In genomic region chr16:19179214-19180010, GRCm38 (mm10) we compare ENCODE assay signal across 24 mouse cellular contexts.
DNase-seq lines count a peak whose midpoint lies in the region; ATAC-seq and TF ChIP-seq lines count a peak whose summit lies in the region.
"Had no signal": no experiment of that assay in that cellular context is flagged by ENCODE, and none has a peak within 500 bp of the region (broad histone marks: within the 10 kb centered on the region; RNA-seq: fewer than 3 reads in every experiment).

No protein-coding gene starts in this region.

- no peaks in the 10 kb centered on the region for H3K36me3 ChIP-seq in lung, postnatal 0 days (ENCODE audit: insufficient read depth, low read length)
- H3K36me3 ChIP-seq in small intestine, adult 2 months (ENCODE audit: control insufficient read depth, insufficient read depth, low read length): no peaks in the 10 kb centered on the region
- H3K36me3 ChIP-seq in splenic B cell, adult 2 months (ENCODE audit: control insufficient read depth, insufficient read depth, low read length, poor library complexity, severe bottlenecking): no peaks in the 10 kb centered on the region
- no peaks in the 10 kb centered on the region for H3K36me3 ChIP-seq in limb, embryonic 10.5 days
- no peaks in the 10 kb centered on the region for H3K36me3 ChIP-seq in forebrain, postnatal 0 days (ENCODE audit: insufficient read depth)
- H3K36me3 ChIP-seq: forebrain, embryonic 10.5 days; heart, embryonic 15.5 days; hindbrain, embryonic 15.5 days; intestine, embryonic 15.5 days; lung, embryonic 15.5 days; midbrain, embryonic 12.5 days had no signal

- WGBS in lung, postnatal 0 days: 13% methylated on average over 1 of the region's 1 CpGs
- 6% methylated on average over 1 of the region's 1 CpGs for WGBS in small intestine, adult 2 months
- 16% methylated on average over 1 of the region's 1 CpGs for WGBS in limb, embryonic 10.5 days
- WGBS in forebrain, postnatal 0 days: 10% methylated on average over 1 of the region's 1 CpGs

- no peak overlapping the region for H3K27ac ChIP-seq in lung, postnatal 0 days (ENCODE audit: low read length)
- peak overlapping the region; percentile 65 for H3K27ac ChIP-seq in small intestine, adult 2 months (ENCODE audit: insufficient read depth, low read depth, low read length)
- H3K27ac ChIP-seq in limb, embryonic 10.5 days: no peak overlapping the region
- no peak overlapping the region for H3K27ac ChIP-seq in forebrain, postnatal 0 days (ENCODE audit: low read depth, low read length)
- H3K27ac ChIP-seq: forebrain, embryonic 10.5 days; heart, embryonic 15.5 days; hindbrain, embryonic 15.5 days; intestine, embryonic 15.5 days; liver, embryonic 14.5 days; lung, embryonic 15.5 days; midbrain, embryonic 12.5 days had no signal

- no peak for ATAC-seq in lung, postnatal 0 days
- ATAC-seq in forebrain, postnatal 0 days: no peak
- ATAC-seq: intestine, embryonic 15.5 days had no signal

- no peak for TF ChIP-seq POLR2A in small intestine, adult 2 months (IDR thresholded peaks at IDR 0.05; ENCODE audit: low read depth, low read length)

- no peak for TF ChIP-seq CTCF in lung, postnatal 0 days (IDR thresholded peaks at IDR 0.05)
- TF ChIP-seq CTCF in small intestine, adult 2 months (IDR thresholded peaks at IDR 0.05; ENCODE audit: extremely low read depth, insufficient read length, insufficient replicate concordance, low read depth, low read length): no peak
- no peak for TF ChIP-seq CTCF in forebrain, postnatal 0 days (IDR thresholded peaks at IDR 0.05; ENCODE audit: low read depth)

- no peak overlapping the region for H3K4me2 ChIP-seq in lung, postnatal 0 days (replicated peaks; ENCODE audit: low read depth, low read length)
- no peak overlapping the region for H3K4me2 ChIP-seq in forebrain, postnatal 0 days (ENCODE audit: low read depth)
- H3K4me2 ChIP-seq: heart, embryonic 15.5 days; hindbrain, embryonic 15.5 days; intestine, embryonic 15.5 days; lung, embryonic 15.5 days; midbrain, embryonic 12.5 days had no signal

- H3K4me3 ChIP-seq in lung, postnatal 0 days (ENCODE audit: low read depth, low read length): no peak overlapping the region
- no peak overlapping the region for H3K4me3 ChIP-seq in small intestine, adult 2 months (ENCODE audit: low read depth, low read length)
- H3K4me3 ChIP-seq in limb, embryonic 10.5 days: no peak overlapping the region
- no peak overlapping the region for H3K4me3 ChIP-seq in forebrain, postnatal 0 days (ENCODE audit: low read depth, low read length)
- H3K4me3 ChIP-seq: forebrain, embryonic 10.5 days; heart, embryonic 15.5 days; hindbrain, embryonic 15.5 days; intestine, embryonic 15.5 days; lung, embryonic 15.5 days; midbrain, embryonic 12.5 days had no signal

- H3K27me3 ChIP-seq in lung, postnatal 0 days (replicated peaks; ENCODE audit: insufficient read depth, low read length): no peaks in the 10 kb centered on the region
- H3K27me3 ChIP-seq in small intestine, adult 2 months (ENCODE audit: control insufficient read depth, insufficient read depth, low read length): no peaks in the 10 kb centered on the region
- no peaks in the 10 kb centered on the region for H3K27me3 ChIP-seq in splenic B cell, adult 2 months (ENCODE audit: control insufficient read depth, insufficient read depth, low read length, poor library complexity, severe bottlenecking)
- no peaks in the 10 kb centered on the region for H3K27me3 ChIP-seq in limb, embryonic 10.5 days (ENCODE audit: low read depth, poor library complexity, severe bottlenecking)
- no peaks in the 10 kb centered on the region for H3K27me3 ChIP-seq in forebrain, postnatal 0 days (ENCODE audit: insufficient read depth, low read length)
- H3K27me3 ChIP-seq: heart, embryonic 15.5 days; hindbrain, embryonic 15.5 days; intestine, embryonic 15.5 days; lung, embryonic 15.5 days; midbrain, embryonic 12.5 days had no signal

- no peak for TF ChIP-seq EP300 in lung, postnatal 0 days (IDR thresholded peaks at IDR 0.05)

- peak; percentile 22 for DNase-seq in lung, postnatal 25 days (ENCODE audit: low spot score)
- DNase-seq in lung, postnatal 0 days (ENCODE audit: low spot score): no peak
- peak; percentile 3 for DNase-seq in c-Kit-positive CD71-negative TER-119-negative erythroid progenitor cells, embryonic 14.5 days (ENCODE audit: low read depth)
- DNase-seq in splenic B cell, adult 2 months (ENCODE audit: low read depth, low spot score): peak; percentile 91
- DNase-seq in limb, embryonic 10.5 days (ENCODE audit: low spot score): no peak
- no peak for DNase-seq in forebrain, postnatal 0 days
- DNase-seq in embryo, embryonic 10.5 days (ENCODE audit: low spot score): no peak
- DNase-seq: adrenal gland, postnatal 14 days; cerebellum, adult 9-11 months; gastrocnemius, postnatal 36 days; heart, postnatal 36 days; kidney, adult 9 months; kidney, postnatal 25 days; retina, postnatal 1 day; right cerebral cortex, postnatal 25 days; thymus, postnatal 14 days had no signal

- no peak overlapping the region for H3K9ac ChIP-seq in lung, postnatal 0 days (replicated peaks; ENCODE audit: low read depth)
- no peak overlapping the region for H3K9ac ChIP-seq in forebrain, postnatal 0 days
- H3K9ac ChIP-seq: heart, embryonic 15.5 days; hindbrain, embryonic 15.5 days; intestine, embryonic 15.5 days; liver, embryonic 14.5 days; lung, embryonic 15.5 days; midbrain, embryonic 12.5 days had no signal

- no peaks in the 10 kb centered on the region for H3K9me3 ChIP-seq in lung, postnatal 0 days (ENCODE audit: low read length)
- no peaks in the 10 kb centered on the region for H3K9me3 ChIP-seq in limb, embryonic 10.5 days (replicated peaks)
- no peaks in the 10 kb centered on the region for H3K9me3 ChIP-seq in forebrain, postnatal 0 days (ENCODE audit: low read length)
- H3K9me3 ChIP-seq: forebrain, embryonic 10.5 days; heart, embryonic 15.5 days; hindbrain, embryonic 15.5 days; intestine, embryonic 15.5 days; lung, embryonic 15.5 days; midbrain, embryonic 12.5 days had no signal

- H3K4me1 ChIP-seq in lung, postnatal 0 days (ENCODE audit: insufficient read depth, low read depth, low read length): no peaks in the 10 kb centered on the region
- no peaks in the 10 kb centered on the region for H3K4me1 ChIP-seq in small intestine, adult 2 months (ENCODE audit: control insufficient read depth, insufficient read depth, insufficient read length, low read length)
- no peaks in the 10 kb centered on the region for H3K4me1 ChIP-seq in limb, embryonic 10.5 days
- no peaks in the 10 kb centered on the region for H3K4me1 ChIP-seq in forebrain, postnatal 0 days (ENCODE audit: insufficient read depth)
- H3K4me1 ChIP-seq: forebrain, embryonic 10.5 days; heart, embryonic 15.5 days; hindbrain, embryonic 15.5 days; intestine, embryonic 15.5 days; lung, embryonic 15.5 days; midbrain, embryonic 12.5 days had no signal

Comparison
In these comparisons a context has a peak if more than half of its experiments do, and no peak if none do; other contexts are left out.
1. DNase-seq: peak in lung, postnatal 25 days (single experiment), c-Kit-positive CD71-negative TER-119-negative erythroid progenitor cells, embryonic 14.5 days (single experiment) and splenic B cell, adult 2 months (single experiment); none in lung, postnatal 0 days (single experiment), limb, embryonic 10.5 days (single experiment), forebrain, postnatal 0 days (single experiment) and embryo, embryonic 10.5 days (single experiment).